Mouse (Mus musculus) neural tube, embryonic 13.5 days (tissue): ENCODE measurements around the gene Ppp2r5b. TPM values are rescaled to one million over a fixed set of nuclear protein-coding genes. Genes with fewer than 3 reads are reported as not detected.

Experiments
- ATAC-seq: fragments of 200-750 bp; cut with Nextera tagmentation; 2 replicates; pipeline ENCODE4 v1.8.0; 2017; ENCODE audit warnings: low read depth, mild to moderate bottlenecking, moderate TSS enrichment, moderate library complexity
- H3K27ac ChIP-seq: fragments of 300-500 bp; sonication (generic); replicated peaks from 2 replicates; pipeline ENCODE4 v1.5.1; 2015; ENCODE audit warnings: moderate library complexity, mild to moderate bottlenecking, inconsistent platforms
- H3K27me3 ChIP-seq: fragments of 300-500 bp; sonication (generic); 2 replicates; pipeline ENCODE4 v1.6.1; 2015; ENCODE audit warnings: mild to moderate bottlenecking, inconsistent platforms
- H3K36me3 ChIP-seq: fragments of 300-500 bp; sonication (generic); 2 replicates; pipeline ENCODE4 v1.6.1; 2015; ENCODE audit warnings: mild to moderate bottlenecking, inconsistent platforms
- H3K4me1 ChIP-seq: fragments of 300-500 bp; sonication (generic); replicated peaks from 2 replicates; pipeline ENCODE4 v1.6.1; 2015; ENCODE audit warnings: inconsistent platforms
- H3K4me2 ChIP-seq: fragments of 300-500 bp; sonication (generic); 2 replicates; pipeline ENCODE4 v1.6.1; 2015; ENCODE audit warnings: inconsistent platforms, mild to moderate bottlenecking, moderate library complexity
- H3K4me3 ChIP-seq: fragments of 300-500 bp; sonication (generic); 2 replicates; pipeline ENCODE4 v1.5.1; 2015; ENCODE audit warnings: mild to moderate bottlenecking, inconsistent platforms
- H3K9ac ChIP-seq: fragments of 300-500 bp; sonication (generic); 2 replicates; pipeline ENCODE4 v1.6.1; 2015; ENCODE audit warnings: moderate library complexity, mild to moderate bottlenecking, inconsistent platforms
- H3K9me3 ChIP-seq: fragments of 300-500 bp; sonication (generic); 2 replicates; pipeline ENCODE4 v1.6.1; 2016; ENCODE audit warnings: inconsistent platforms
- whole genome bisulfite sequencing: fragments of 180-500 bp; shearing (Covaris S2); methylation state at CpG from one replicate; pipeline ENCODE4 v1.1.7; 2015; 5-methylcytosine and 5-hydroxymethylcytosine counted together
- polyA plus RNA-seq: library from polyadenylated mRNA; unstranded; fragments of >200 nt; fragmentation: Nextera tagmentation; extraction: Ambion mirVana; gene quantifications from 2 replicates; pipeline ENCODE4 v1.2.1, GENCODE M21; 2015

Gene Ppp2r5b
- polyA plus RNA-seq, 1 experiment from 2014 or later: 111 TPM

- WGBS: 52% methylated on average over 11 of the region's 11 CpGs
- ATAC-seq: no peak
- Histone ChIP-seq H3K9me3 (no peaks in the 10 kb centered on the region), H3K27me3 (peaks cover 6% of the 10 kb centered on the region; the same call in 1 of the 2 replicates), H3K36me3 (peaks cover 6% of the 10 kb centered on the region), H3K4me2 (no peak overlapping the region), H3K27ac (no peak overlapping the region), H3K4me3 (no peak overlapping the region), H3K9ac (0 out of 2 replicates have a peak overlapping the region, but pooled peaks have one; percentile 43), H3K4me1 (no peaks in the 10 kb centered on the region)
Observed at GRCm38 (mm10) chr19:6267306-6268169, 31.9 kb upstream of the Ppp2r5b start.

DNA sequence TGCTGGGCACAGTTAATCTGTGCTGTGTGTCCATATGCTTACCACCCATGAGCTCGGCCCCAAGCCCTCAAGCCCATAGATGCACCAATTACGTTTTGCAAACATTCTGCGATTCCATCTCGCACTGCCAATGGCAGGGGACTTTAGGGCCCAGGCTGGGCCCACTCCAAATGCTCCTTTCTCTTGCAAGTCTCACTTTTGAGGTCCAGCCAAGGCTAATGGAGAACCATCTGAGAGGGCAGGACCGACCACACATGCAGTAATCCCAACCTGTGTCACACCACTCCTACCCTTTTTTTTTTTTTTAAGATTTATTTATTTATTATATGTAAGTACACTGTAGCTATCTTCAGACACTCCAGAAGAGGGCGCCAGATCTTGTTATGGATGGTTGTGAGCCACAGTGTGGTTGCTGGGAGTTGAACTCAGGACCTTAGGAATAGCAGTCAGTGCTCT, 30.1 kb upstream of the Ppp2r5b start:
- no peak overlapping the region for H3K4me3 ChIP-seq
- peaks cover 24% of the 10 kb centered on the region for H3K36me3 ChIP-seq
- H3K4me1 ChIP-seq: no peaks in the 10 kb centered on the region
- H3K9ac ChIP-seq: no peak overlapping the region
- no peaks in the 10 kb centered on the region for H3K27me3 ChIP-seq
- no peak overlapping the region for H3K4me2 ChIP-seq
- H3K9me3 ChIP-seq: no peaks in the 10 kb centered on the region
- WGBS: 71% methylated on average over 6 of the region's 6 CpGs
- no peak overlapping the region for H3K27ac ChIP-seq
- no peak for ATAC-seq

GRCm38 (mm10) chr19:6264945-6265344, 29.3 kb upstream of the Ppp2r5b start:
- ATAC-seq: no peak
- H3K9me3 ChIP-seq: no peaks in the 10 kb centered on the region
- H3K9ac ChIP-seq: no peak overlapping the region
- H3K4me2 ChIP-seq: no peak overlapping the region
- WGBS: 85% methylated on average over 8 of the region's 8 CpGs
- no peak overlapping the region for H3K4me3 ChIP-seq
- no peaks in the 10 kb centered on the region for H3K27me3 ChIP-seq
- peaks cover 32% of the 10 kb centered on the region for H3K36me3 ChIP-seq
- H3K27ac ChIP-seq: no peak overlapping the region
- no peaks in the 10 kb centered on the region for H3K4me1 ChIP-seq

- Histone ChIP-seq H3K9ac (no peak overlapping the region; the same call in 1 of the 2 replicates), H3K27ac (no peak overlapping the region), H3K4me1 (no peaks in the 10 kb centered on the region), H3K9me3 (no peaks in the 10 kb centered on the region), H3K4me3 (no peak overlapping the region), H3K36me3 (peaks cover 38% of the 10 kb centered on the region), H3K4me2 (no peak overlapping the region), H3K27me3 (no peaks in the 10 kb centered on the region)
- ATAC-seq: no peak
- 72% methylated on average over 9 of the region's 9 CpGs for WGBS
Observed at GRCm38 (mm10) chr19:6264200-6264599, 28.5 kb upstream of the Ppp2r5b start.

- Histone ChIP-seq H3K27me3 (no peaks in the 10 kb centered on the region), H3K4me3 (no peak overlapping the region), H3K27ac (no peak overlapping the region), H3K4me2 (no peak overlapping the region), H3K36me3 (peaks cover 50% of the 10 kb centered on the region), H3K4me1 (no peaks in the 10 kb centered on the region), H3K9me3 (no peaks in the 10 kb centered on the region), H3K9ac (no peak overlapping the region)
- no peak for ATAC-seq
- WGBS: 86% methylated on average over 8 of the region's 8 CpGs
Observed at GRCm38 (mm10) chr19:6262839-6263433, 27.3 kb upstream of the Ppp2r5b start.

- H3K4me3 ChIP-seq: no peak overlapping the region
- WGBS: 61% methylated on average over 7 of the region's 7 CpGs
Observed at GRCm38 (mm10) chr19:6262222-6262621, 26.6 kb upstream of the Ppp2r5b start.

DNA sequence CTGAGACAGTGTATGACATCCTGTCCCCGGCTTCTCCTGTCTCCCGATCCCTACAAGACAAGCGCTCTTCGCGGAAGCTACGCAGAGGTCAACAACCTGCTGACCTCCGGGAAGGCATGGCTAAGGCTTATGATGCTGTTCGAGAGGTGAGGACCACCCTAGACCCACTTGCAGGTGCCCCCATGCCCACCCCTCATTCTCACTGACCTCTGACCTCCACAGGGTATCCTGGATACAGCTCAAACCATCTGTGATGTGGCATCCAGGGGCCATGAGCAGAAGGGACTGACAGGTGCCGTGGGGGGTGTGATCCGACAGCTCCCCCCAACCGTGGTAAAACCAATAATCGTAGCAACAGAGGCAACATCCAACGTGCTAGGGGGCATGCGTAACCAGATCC, 25.7 kb upstream of the Ppp2r5b start:
- Histone ChIP-seq H3K9me3 (no peaks in the 10 kb centered on the region), H3K4me2 (no peak overlapping the region), H3K27me3 (no peaks in the 10 kb centered on the region), H3K36me3 (peaks cover 66% of the 10 kb centered on the region), H3K9ac (no peak overlapping the region), H3K4me3 (no peak overlapping the region), H3K4me1 (no peaks in the 10 kb centered on the region), H3K27ac (no peak overlapping the region)
- no peak for ATAC-seq
- 94% methylated on average over 14 of the region's 14 CpGs for WGBS

More at GRCm38 (mm10) chr19:6262222-6262621, 26.6 kb upstream of the Ppp2r5b start:
- Histone ChIP-seq H3K4me2 (no peak overlapping the region), H3K36me3 (peaks cover 57% of the 10 kb centered on the region), H3K9ac (no peak overlapping the region), H3K4me1 (no peaks in the 10 kb centered on the region), H3K9me3 (no peaks in the 10 kb centered on the region), H3K27me3 (no peaks in the 10 kb centered on the region), H3K27ac (no peak overlapping the region)
- ATAC-seq: no peak

DNA sequence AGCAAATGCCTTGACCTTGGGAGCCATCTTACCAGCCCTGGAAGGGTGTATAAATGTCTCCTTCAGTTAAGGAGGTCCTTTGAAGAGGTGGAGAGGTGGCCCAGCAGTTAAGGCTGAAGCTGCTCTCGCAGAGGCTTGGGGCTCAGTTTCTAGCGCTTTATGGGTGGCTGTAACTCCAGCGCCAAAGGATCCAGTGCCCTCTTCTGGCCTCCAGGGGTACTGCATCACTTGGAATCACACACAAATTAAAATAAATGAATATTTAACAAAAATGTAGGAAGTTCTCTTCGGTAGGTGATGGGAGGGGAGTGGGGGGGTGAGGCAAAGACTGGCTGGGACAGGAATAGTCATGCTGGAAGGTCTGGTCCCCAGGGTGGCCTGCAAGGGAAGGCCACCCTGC, 25.3 kb upstream of the Ppp2r5b start:
- WGBS: 85% methylated on average over 4 of the region's 4 CpGs
- no peak for ATAC-seq
- Histone ChIP-seq H3K4me1 (no peaks in the 10 kb centered on the region), H3K27ac (no peak overlapping the region), H3K9me3 (no peaks in the 10 kb centered on the region), H3K36me3 (peaks cover 70% of the 10 kb centered on the region), H3K4me2 (no peak overlapping the region), H3K9ac (no peak overlapping the region), H3K4me3 (no peak overlapping the region), H3K27me3 (no peaks in the 10 kb centered on the region)

DNA sequence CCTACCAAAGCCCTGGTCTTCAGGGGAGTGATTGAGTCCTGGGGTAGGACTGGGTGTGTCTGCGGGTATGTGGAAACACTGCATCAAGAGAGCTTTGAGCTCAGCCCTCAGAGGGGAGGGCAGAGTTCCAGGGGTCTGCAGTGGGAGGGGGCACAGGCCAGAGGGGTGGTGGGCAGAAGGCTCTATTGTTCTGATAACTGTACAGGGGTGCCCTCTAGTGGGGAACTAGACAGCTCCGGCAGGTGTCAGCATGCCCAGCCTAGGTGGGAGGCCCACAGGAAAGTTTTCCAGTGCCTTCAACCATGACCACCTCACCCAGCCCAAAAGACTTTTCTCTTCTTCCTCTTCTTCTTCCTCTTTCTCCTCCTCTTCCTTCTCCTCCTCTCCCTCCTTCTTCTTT, 24.8 kb upstream of the Ppp2r5b start:
- ATAC-seq: no peak
- 83% methylated on average over 2 of the region's 2 CpGs for WGBS
- H3K4me2 ChIP-seq: no peak overlapping the region
- no peaks in the 10 kb centered on the region for H3K9me3 ChIP-seq
- H3K4me1 ChIP-seq: no peaks in the 10 kb centered on the region
- H3K36me3 ChIP-seq: peaks cover 75% of the 10 kb centered on the region
- no peak overlapping the region for H3K27ac ChIP-seq
- no peak overlapping the region for H3K9ac ChIP-seq
- no peaks in the 10 kb centered on the region for H3K27me3 ChIP-seq
- H3K4me3 ChIP-seq: no peak overlapping the region

GRCm38 (mm10) chr19:6253021-6253420, 17.3 kb upstream of the Ppp2r5b start:
- Histone ChIP-seq H3K27me3 (no peaks in the 10 kb centered on the region), H3K36me3 (peaks cover 94% of the 10 kb centered on the region), H3K9ac (no peak overlapping the region), H3K4me1 (no peaks in the 10 kb centered on the region), H3K9me3 (no peaks in the 10 kb centered on the region), H3K4me2 (no peak overlapping the region), H3K27ac (no peak overlapping the region), H3K4me3 (no peak overlapping the region)
- WGBS: 94% methylated on average over 4 of the region's 4 CpGs
- ATAC-seq: no peak

DNA sequence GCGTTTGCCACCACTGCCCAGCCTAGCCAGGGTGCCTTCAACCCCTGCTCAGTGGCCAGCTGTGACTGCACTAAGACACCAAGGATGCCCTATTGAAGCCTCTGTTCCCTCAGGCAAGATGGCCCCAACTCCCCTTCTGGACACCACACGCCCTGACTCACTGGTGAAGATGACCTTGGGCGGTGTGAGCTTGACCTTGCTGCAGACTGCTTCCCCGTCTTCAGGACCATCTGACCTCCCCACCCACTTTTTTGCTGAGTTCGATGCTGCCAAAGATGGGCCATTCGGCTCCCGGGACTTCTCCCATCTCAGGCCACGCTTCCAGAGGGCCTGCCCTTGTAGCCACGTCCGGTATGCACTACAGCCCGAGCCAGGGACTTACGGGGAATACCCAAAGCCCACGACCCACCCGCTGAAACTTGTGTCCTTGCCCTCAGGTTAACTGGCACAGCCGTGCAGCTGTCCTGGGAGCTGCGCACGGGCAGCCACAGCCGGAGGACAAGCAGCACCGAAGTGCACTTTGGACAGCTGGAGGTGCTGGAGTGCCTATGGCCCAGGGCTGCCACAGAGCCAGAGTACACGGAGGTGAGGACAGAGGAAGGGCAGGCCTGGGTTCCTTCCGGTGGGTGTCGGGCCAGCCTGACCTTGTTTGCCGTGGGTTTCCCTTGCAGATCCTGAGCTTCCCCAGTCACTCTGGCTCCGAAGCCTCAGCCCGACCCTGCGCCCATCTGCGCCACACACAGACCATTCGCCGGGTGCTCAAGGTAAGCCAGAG, 12.0 kb upstream of the Ppp2r5b start:
- Histone ChIP-seq H3K9me3 (no peaks in the 10 kb centered on the region), H3K4me3 (no peak overlapping the region), H3K36me3 (peaks cover 79% of the 10 kb centered on the region), H3K27me3 (no peaks in the 10 kb centered on the region), H3K4me1 (peaks cover 8% of the 10 kb centered on the region), H3K27ac (no peak overlapping the region), H3K4me2 (no peak overlapping the region), H3K9ac (no peak overlapping the region)
- ATAC-seq: no peak
- 93% methylated on average over 29 of the region's 29 CpGs for WGBS

DNA sequence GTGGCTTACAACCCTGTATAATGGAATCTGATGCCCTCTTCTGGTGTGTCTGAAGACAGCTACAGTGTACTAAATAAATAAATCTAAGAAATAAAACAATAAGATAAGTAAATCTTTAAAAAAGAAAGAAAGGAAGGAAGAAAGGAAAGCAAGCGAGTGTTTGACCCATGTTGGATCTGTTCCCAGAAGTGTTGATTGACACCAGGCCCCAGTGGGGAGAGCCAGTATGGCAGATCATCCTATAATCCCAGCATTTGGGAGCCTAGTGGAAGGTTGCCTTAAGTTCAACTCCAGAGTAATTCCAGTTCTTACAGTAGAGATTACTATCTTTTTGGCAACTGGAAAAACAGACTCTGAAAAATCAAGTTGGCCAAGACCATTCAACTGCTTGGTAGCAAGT, 10.1 kb upstream of the Ppp2r5b start:
- Histone ChIP-seq H3K4me3 (no peak overlapping the region), H3K9me3 (no peaks in the 10 kb centered on the region), H3K4me1 (peaks cover 15% of the 10 kb centered on the region), H3K4me2 (no peak overlapping the region), H3K27ac (no peak overlapping the region), H3K36me3 (peaks cover 61% of the 10 kb centered on the region), H3K9ac (no peak overlapping the region), H3K27me3 (no peaks in the 10 kb centered on the region)
- ATAC-seq: no peak
- 79% methylated on average over 1 of the region's 1 CpGs for WGBS
